Mouse (Mus musculus) limb, embryonic 14.5 days (tissue): ENCODE measurements around the gene Tsc22d1. TPM values are rescaled to one million over a fixed set of nuclear protein-coding genes. Genes with fewer than 3 reads are reported as not detected.
A peak's percentile ranks its signal among the peaks of the same experiment; 100 is the strongest.

Experiments used
- ATAC-seq: fragments of 200-750 bp; cut with Nextera tagmentation; 2 replicates; pipeline ENCODE4 v1.8.0; 2017; ENCODE audit warnings: low read depth, moderate number of reproducible peaks, moderate TSS enrichment; ENCODE audit not compliant: low FRiP score
- DNase-seq: peaks from one replicate; pipeline ENCODE4 v3.0.0-alpha.2; 2015; ENCODE audit warnings: low spot score
- H3K27ac ChIP-seq: fragments of 300-500 bp; sonication (generic); replicated peaks from 2 replicates; pipeline ENCODE4 v1.5.1; 2014; ENCODE audit warnings: low read depth, mild to moderate bottlenecking, low read length, moderate library complexity, mixed read lengths
- H3K27me3 ChIP-seq: fragments of 300-500 bp; sonication (generic); 2 replicates; pipeline ENCODE4 v1.6.1; 2014; ENCODE audit warnings: low read length, mixed read lengths; ENCODE audit not compliant: control insufficient read depth, insufficient read depth
- H3K36me3 ChIP-seq: fragments of 300-500 bp; sonication (generic); 2 replicates; pipeline ENCODE4 v1.6.1; 2014; ENCODE audit warnings: mild to moderate bottlenecking, low read length, moderate library complexity, mixed read lengths; ENCODE audit not compliant: control insufficient read depth, insufficient read depth
- H3K4me1 ChIP-seq: fragments of 300-500 bp; sonication (generic); 2 replicates; pipeline ENCODE4 v1.6.1; 2014; ENCODE audit warnings: antibody characterized with exemption, low read length, mixed read lengths; ENCODE audit not compliant: control insufficient read depth, insufficient read depth
- H3K4me2 ChIP-seq: fragments of 300-500 bp; sonication (generic); replicated peaks from 2 replicates; pipeline ENCODE4 v1.6.1; 2014; ENCODE audit warnings: low read depth, mild to moderate bottlenecking, low read length, moderate library complexity; ENCODE audit not compliant: severe bottlenecking
- H3K4me3 ChIP-seq: fragments of 300-500 bp; sonication (generic); replicated peaks from 2 replicates; pipeline ENCODE4 v1.5.1; 2014; ENCODE audit warnings: low read length
- H3K9ac ChIP-seq: fragments of 300-500 bp; sonication (generic); 2 replicates; pipeline ENCODE4 v1.6.1; 2014; ENCODE audit warnings: mild to moderate bottlenecking, low read depth, low read length, moderate library complexity; ENCODE audit not compliant: severe bottlenecking
- H3K9me3 ChIP-seq: fragments of 300-500 bp; sonication (generic); 2 replicates; pipeline ENCODE4 v1.6.1; 2016; ENCODE audit warnings: low read length; ENCODE audit not compliant: control insufficient read depth
- POLR2A ChIP-seq: fragments of 200-500 bp; IDR thresholded peaks from 2 replicates; pipeline ENCODE4 v1.8.0; 2012; ENCODE audit warnings: inconsistent platforms, mild to moderate bottlenecking, moderate library complexity, borderline replicate concordance; ENCODE audit not compliant: insufficient read depth, insufficient read length; ENCODE audit errors: extremely low read depth
- WGBS: fragments of 180-500 bp; shearing (Covaris S2); extraction: QIAGEN DNeasy Blood & Tissue Kit; methylation state at CpG from one replicate; pipeline ENCODE4 v1.1.7; 2014; 5-methylcytosine and 5-hydroxymethylcytosine counted together
- polyA plus RNA-seq, 2 experiments: library from polyadenylated mRNA; depleted of rRNA in 1 of 2; stranded (reverse) in 1 of 2; unstranded in 1 of 2; fragments of >200 nt; fragmentation: Nextera tagmentation in 1 of 2; extraction: Ambion mirVana in 1 of 2; gene quantifications; 2 replicates each; pipeline versions ENCODE4 v1.2.1 to v1.2.3; 2012 to 2014

Tsc22d1 gene
- polyA plus RNA-seq, 2 experiments: 506 to 686 TPM

GRCm38 (mm10) chr14:76464967-76465366, 50.2 kb downstream of the Tsc22d1 start:
- peaks cover 13% of the 10 kb centered on the region; the same call in 1 of the 2 replicates for H3K36me3 ChIP-seq
- WGBS: 48% methylated on average over 3 of the region's 3 CpGs
- no peak overlapping the region for H3K4me2 ChIP-seq
- H3K27me3 ChIP-seq: no peaks in the 10 kb centered on the region
- no peak for TF ChIP-seq POLR2A
- peaks cover 27% of the 10 kb centered on the region for H3K4me1 ChIP-seq
- no peak overlapping the region for H3K9ac ChIP-seq
- H3K27ac ChIP-seq: no peak overlapping the region
- no peaks in the 10 kb centered on the region for H3K9me3 ChIP-seq
- no peak overlapping the region for H3K4me3 ChIP-seq
- ATAC-seq: no peak
- DNase-seq: no peak

- Histone ChIP-seq H3K4me3 (no peak overlapping the region), H3K4me2 (no peak overlapping the region), H3K4me1 (peaks cover 27% of the 10 kb centered on the region), H3K27ac (no peak overlapping the region), H3K9me3 (no peaks in the 10 kb centered on the region), H3K36me3 (peaks cover 4% of the 10 kb centered on the region; the same call in 1 of the 2 replicates), H3K27me3 (no peaks in the 10 kb centered on the region), H3K9ac (no peak overlapping the region)
- WGBS: 38% methylated on average over 18 of the region's 18 CpGs
- DNase-seq (peak; percentile 87), ATAC-seq (peak; percentile 64; the same call in 1 of the 2 replicates)
- TF ChIP-seq POLR2A: no peak
These were observed 52.0 kb downstream of the Tsc22d1 start for GRCm38 (mm10) chr14:76466641-76467323.

- Histone ChIP-seq H3K4me1 (peaks cover 27% of the 10 kb centered on the region), H3K4me3 (no peak overlapping the region), H3K36me3 (peaks cover 1% of the 10 kb centered on the region; the same call in 1 of the 2 replicates), H3K27ac (no peak overlapping the region; the same call in 1 of the 2 replicates), H3K27me3 (no peaks in the 10 kb centered on the region), H3K4me2 (no peak overlapping the region), H3K9ac (no peak overlapping the region), H3K9me3 (no peaks in the 10 kb centered on the region)
- no peak for ATAC-seq
- TF ChIP-seq POLR2A: no peak
- no peak for DNase-seq
- 50% methylated on average over 11 of the region's 11 CpGs for WGBS
These were observed 53.2 kb downstream of the Tsc22d1 start for GRCm38 (mm10) chr14:76467932-76468331.

GRCm38 (mm10) chr14:76471301-76471700, 56.5 kb downstream of the Tsc22d1 start:
- no peaks in the 10 kb centered on the region for H3K9me3 ChIP-seq
- no peak for TF ChIP-seq POLR2A
- H3K4me3 ChIP-seq: no peak overlapping the region
- no peak overlapping the region for H3K4me2 ChIP-seq
- H3K9ac ChIP-seq: no peak overlapping the region
- DNase-seq (no peak), ATAC-seq (no peak)
- H3K36me3 ChIP-seq: no peaks in the 10 kb centered on the region
- 80% methylated on average over 19 of the region's 19 CpGs for whole genome bisulfite sequencing
- no peak overlapping the region for H3K27ac ChIP-seq
- H3K4me1 ChIP-seq: peaks cover 15% of the 10 kb centered on the region; the same call in 1 of the 2 replicates
- no peaks in the 10 kb centered on the region for H3K27me3 ChIP-seq

- Histone ChIP-seq H3K27ac (no peak overlapping the region), H3K4me3 (no peak overlapping the region), H3K4me1 (peaks cover 12% of the 10 kb centered on the region; the same call in 1 of the 2 replicates), H3K9me3 (no peaks in the 10 kb centered on the region), H3K9ac (no peak overlapping the region), H3K36me3 (no peaks in the 10 kb centered on the region), H3K27me3 (no peaks in the 10 kb centered on the region), H3K4me2 (no peak overlapping the region)
- WGBS: 44% methylated on average over 8 of the region's 8 CpGs
- no peak for TF ChIP-seq POLR2A
- ATAC-seq (no peak), DNase-seq (no peak)
These were observed 57.7 kb downstream of the Tsc22d1 start for GRCm38 (mm10) chr14:76472487-76472886.

GRCm38 (mm10) chr14:76473404-76473803, 58.6 kb downstream of the Tsc22d1 start:
- Histone ChIP-seq H3K4me2 (no peak overlapping the region), H3K27ac (no peak overlapping the region), H3K4me1 (0 out of 2 replicates have a peak, but pooled peaks cover 2% of the 10 kb centered on the region), H3K9me3 (no peaks in the 10 kb centered on the region), H3K36me3 (no peaks in the 10 kb centered on the region), H3K4me3 (no peak overlapping the region), H3K9ac (no peak overlapping the region), H3K27me3 (no peaks in the 10 kb centered on the region)
- TF ChIP-seq POLR2A: no peak
- WGBS: 10% methylated on average over 2 of the region's 2 CpGs
- ATAC-seq (no peak), DNase-seq (peak; percentile 69)
